Mouse (Mus musculus) c-Kit-positive CD71-positive TER-119-positive erythroid progenitor cells, embryonic 14.5 days (primary cell): Measurements from ENCODE around the gene Ldah.
A peak's percentile ranks its signal among the peaks of the same experiment; 100 is the strongest.

Source experiments
- DNase-seq: peaks from one replicate; pipeline ENCODE4 v3.0.0-alpha.2; 2013; ENCODE audit warnings: low spot score

Ldah gene

DNA sequence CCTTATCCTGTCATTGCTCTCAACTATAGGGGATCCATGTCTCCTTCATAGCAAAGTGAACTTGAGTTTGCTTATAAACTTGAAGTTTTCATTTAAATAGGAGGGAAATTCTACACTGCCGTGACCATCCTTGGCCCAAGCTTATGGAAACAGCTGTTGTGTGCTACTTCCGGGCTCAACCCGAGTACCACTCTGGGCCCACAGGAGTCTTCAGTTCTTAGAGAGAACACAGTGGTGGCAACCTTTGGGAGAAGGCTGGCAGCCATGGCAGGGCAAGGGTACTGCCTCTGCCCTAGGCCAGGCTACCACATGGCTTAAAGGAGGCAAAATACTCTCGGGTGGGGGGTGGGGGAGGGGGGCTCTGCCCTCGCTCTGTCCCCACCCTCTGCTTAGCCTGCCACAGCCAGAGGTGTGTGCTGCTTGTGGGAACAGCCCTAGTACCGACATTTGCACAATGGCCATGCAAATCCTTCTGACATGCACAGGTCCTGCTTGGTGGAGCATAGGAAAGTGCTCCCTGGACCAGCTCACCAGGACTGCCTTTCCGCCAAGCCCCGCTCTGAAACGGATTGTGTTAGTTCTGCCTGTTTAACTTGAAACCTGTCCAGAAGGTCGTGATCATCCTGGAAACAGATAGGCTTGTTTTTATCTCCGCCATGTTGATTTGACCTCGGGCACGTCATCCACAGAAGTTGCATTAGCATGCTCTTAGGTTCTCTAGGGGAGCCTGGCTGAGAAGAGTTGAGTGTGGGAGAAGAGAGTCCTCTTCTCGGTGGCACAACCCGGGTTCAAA lies 73.5 kb downstream of the Ldah start:
- no peak for DNase-seq

DNA sequence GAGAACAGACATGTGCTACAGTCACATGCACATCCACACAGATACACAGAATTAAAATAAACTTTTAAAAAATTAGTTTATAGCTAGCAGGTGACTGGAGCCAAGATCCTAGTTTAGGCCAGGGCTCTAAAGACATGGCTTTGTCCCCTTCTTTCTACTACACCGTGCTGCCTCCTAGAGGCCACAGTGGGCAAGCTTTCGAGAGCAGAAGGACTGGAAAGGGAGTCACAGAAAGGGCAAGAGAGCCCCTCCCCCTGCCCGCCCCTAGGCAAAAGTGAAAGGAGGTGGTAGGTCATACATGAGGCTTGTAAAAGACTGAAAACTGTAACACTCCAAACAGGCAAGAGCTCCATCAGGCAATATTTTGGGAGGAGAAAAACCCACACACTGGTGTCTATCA lies 80.1 kb downstream of the Ldah start:
- no peak for DNase-seq

DNA sequence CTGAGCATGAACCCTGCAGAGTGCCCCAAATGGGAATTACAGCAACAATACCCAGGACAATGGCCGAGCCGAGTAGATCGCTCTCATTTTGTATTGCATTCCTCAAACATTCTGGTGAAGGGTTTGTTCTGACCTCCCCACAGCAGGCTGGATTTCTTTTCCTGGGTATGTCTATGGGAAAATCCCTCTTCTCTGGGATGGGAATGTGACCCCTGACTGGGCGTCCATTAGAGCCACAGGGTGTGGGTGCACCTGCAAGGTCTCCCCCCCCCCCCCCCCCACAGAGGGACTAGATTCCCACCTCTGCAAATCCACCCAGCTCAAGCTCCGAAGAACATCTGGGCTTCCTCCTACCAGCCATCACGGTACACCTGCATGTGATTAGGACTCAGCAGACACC lies 81.2 kb downstream of the Ldah start:
- DNase-seq: no peak

DNA sequence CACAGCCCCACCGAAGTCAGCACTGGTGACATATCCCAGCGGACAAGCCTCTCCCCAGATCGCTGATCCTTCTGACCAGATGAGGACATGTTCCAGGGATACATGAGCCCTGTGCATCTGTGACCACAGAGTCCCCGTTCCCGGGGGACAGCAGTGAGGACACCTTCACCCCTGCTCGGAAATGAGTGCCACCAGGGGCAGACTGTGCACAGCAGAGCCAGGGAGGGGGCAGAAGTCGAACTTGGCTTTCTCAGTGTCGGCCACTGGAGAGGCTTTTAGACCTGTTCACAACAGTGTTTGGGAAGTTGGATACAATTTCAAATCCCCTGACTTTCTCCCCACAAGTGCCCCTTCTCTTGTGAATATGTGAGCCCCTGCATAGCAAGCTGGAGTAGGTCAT lies 81.6 kb downstream of the Ldah start:
- DNase-seq: no peak

DNA sequence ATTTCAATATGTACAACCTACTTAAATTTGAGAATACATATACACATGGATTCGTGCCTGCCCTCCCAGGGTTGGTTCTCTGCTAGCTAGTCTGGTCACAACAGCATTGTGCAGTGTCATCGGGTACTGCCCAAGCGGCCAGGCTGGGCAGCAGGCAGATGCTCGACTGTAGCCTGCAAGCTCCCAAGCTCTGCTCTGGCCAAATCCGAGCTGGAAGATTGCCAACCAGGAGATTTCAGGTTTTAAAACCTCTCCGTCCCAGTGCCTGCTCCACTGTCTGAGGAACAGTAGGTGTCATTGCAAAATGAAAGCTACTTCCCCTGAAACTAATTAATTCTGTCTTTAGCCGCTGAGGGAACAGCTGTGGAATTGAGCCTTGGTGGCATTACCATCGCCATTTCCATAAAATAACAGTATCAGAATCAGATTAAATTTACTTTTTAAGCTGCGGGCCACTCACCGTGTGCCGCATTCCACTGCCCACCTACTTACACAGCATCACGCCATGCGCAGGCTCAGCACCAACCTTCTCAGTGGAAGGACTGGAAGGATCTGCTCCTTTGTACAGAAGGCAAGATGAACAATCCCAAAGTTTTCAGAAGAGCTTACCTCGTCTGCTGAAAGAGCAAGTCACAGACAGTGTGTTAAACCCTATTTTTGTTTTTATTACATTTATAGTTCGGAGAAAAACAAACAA lies 83.4 kb downstream of the Ldah start:
- DNase-seq: no peak

DNA sequence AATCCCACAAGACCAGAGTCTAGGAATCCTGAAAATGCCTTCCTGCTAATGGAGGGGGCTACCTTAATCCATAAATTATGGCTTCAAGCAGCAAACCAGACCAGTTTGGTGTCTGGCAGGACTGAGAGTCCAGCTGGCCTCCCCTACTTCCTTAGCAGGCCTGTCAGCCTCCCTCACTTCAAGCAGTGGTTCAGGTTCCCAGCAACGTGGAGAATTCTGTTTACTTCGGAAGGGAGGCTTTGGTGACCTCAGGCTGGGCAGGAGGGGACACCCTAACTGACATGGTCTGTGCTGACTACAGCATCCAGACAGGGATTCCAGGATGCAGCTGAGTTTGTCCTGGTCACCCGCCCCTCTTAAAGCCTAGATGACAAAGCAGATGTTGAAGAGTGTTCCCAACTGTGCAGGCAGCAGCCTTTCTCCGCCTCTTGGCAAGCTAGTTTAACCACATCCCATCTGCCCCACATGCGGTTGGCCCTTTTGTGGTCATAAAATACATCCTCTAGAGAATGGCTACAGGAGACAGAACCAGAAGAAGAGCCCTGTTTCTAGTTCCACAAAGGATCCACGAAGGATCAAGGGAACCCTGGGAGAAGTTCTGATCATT lies 87.5 kb downstream of the Ldah start:
- no peak for DNase-seq

DNA sequence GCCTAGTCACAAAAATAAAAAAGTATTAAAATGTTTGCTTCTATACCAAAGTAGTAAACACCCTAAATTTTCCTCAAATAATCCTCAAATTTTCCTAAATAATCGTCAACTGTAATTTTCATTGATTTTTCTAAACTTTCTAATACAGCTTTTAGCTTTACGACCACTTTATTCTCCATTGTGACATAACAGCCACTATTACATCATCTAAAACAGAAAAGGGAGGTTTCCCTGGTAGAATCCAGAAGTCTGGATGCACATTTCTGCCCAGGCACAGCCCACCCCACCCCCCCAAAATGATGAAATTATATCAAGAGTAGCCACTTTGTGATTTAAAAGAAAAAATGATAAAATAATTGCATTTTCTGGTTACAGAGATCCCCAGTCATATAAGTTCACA lies 88.2 kb downstream of the Ldah start:
- no peak for DNase-seq

DNA sequence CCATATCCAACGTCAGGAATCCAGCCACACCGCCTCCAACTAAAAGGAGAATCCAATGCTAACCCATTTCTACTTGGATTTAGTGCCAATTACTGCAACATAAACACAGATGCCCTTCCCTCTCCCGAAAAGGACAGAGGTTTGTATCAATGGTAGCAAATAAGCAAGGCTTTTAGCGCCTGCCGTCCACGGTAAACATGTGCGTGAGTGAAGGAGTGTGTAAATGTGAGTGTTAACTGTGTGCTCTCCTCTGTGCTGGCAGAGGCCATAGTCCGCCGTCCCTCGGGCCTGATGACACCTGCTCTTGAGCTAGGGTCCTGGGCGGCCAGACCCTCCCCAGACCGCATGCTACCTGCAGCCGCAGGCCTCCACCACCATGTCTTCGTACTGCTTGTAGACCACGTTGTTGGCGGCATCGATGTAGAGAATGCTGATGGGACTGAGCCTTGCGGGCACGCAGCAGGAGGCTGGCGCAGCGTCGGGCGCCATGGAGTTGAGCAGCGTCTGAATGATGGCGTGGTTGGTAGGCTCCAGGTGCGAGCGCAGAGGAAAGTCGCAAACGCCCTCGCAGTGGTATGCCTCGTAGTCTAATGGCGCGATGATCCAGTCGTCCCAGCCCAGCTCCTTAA lies 89.8 kb downstream of the Ldah start:
- DNase-seq: no peak

DNA sequence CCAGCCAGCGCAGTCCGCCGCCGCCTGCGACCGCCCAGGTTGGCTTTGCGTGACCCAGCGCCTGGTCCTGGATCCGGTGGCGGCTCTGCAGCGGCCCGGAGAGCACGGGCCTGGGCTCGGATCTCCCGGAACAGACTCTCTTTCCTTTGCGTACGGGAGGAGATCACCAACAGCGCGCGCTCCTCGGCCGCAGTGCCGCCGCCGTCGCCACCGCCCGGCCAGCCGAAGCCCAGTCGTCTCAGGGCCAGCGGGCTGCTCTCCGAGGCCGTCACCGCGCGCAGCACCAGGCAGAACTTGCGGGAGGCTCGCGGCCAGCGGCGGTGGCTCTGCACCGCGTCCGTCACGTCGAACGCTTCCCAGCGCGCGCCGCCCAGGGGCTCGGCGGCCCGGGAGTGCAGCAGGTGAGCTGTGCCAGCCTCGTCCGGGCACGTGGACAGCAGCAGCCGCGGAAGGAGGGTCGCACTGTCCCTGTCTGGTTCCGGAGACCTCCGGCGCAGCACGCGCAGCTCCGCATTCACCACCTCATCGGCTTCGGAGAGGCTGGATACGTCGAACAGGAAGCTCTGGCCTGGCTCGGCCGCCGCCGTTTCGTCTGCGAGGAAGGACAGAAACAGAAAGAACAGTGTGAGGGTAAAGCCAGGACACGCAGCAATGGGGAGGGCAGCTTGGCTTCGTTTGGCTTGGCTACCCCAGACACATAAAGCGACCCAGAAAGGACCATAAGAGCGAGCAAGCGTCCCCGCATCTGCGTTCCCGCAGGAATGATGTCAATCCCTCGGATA lies 90.6 kb downstream of the Ldah start:
- no peak for DNase-seq

DNA sequence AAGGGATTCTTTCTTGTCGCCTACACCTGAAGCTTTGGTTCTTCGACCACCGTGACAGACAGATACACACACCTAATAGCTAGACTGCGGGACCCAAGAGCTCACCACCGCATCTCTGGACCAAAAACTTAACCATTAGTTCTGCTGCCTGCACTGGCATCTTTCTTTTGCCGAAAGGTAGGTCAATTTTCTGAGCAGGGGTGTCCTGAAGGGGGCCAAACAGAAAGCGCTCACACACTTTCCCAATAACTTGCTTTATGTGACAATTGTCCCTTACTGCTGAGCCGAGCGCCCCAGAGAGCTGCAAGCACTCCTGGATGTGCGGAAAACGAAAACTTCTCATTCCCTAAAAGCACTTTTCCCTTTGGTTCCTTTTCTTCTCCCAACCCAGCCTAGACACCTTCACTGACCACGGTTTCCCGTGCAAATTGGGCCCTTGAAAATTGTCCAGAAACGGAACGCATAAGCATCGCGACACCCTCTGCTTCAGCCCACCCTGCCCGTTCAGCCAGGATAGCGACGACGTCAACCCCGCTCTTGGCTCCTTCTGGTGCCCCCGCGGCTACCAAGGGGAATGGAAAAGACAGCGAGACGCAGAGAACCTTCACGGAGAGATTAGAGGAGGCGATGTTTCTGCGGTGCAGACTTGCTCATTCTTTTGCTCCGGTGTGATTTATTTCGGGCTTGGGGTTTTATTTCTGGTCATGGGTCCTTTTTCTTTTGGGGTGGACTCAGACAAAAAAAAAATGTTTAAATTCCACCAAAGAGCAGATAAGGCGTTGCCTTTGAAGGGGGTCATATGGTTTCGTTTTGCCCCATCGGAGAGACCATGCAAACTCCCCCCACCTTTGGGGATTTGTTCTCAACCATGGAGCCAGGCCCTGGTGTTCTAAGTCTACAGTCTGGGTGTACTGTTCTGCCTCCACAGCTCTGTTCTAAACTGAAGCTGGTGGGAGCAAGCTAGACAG lies 91.5 kb downstream of the Ldah start:
- DNase-seq: no peak

DNA sequence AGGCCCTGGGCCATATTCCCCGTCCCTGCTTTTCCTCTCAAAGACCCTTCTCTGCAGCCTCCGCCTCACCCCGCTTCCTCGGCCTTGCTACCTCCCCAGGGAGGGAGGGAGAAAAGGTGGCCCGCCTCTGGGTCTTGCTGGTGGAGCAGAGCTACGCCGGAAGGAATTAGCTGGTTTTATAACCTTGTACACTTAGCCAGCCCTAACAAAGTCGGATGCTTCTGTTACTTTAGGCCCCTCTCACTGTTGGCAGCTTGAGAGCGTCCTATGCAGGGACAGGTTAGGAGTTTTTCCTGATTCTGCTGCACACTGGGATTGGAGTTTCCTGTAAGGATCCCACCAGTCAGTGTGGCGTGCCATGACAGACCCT lies 92.2 kb downstream of the Ldah start:
- no peak for DNase-seq

DNA sequence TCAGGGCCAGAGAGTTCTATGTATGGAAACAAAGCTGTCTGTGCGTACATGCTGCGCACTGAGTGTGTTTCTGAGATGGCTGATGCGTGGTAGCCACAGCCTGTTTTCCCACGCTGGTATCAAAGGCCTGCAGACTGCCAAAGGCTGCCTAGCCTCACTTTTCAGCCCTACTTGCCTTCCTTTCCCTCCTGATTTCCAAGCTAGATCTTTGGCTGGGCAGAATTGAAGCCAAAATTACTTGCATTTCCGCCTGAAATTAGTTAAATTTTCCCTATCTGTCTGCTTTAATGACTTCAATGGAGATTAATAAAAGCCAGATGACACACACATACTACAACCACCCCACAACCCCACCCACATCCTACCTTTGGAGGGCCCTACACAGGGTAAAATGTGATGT lies 92.6 kb downstream of the Ldah start:
- DNase-seq: no peak

DNA sequence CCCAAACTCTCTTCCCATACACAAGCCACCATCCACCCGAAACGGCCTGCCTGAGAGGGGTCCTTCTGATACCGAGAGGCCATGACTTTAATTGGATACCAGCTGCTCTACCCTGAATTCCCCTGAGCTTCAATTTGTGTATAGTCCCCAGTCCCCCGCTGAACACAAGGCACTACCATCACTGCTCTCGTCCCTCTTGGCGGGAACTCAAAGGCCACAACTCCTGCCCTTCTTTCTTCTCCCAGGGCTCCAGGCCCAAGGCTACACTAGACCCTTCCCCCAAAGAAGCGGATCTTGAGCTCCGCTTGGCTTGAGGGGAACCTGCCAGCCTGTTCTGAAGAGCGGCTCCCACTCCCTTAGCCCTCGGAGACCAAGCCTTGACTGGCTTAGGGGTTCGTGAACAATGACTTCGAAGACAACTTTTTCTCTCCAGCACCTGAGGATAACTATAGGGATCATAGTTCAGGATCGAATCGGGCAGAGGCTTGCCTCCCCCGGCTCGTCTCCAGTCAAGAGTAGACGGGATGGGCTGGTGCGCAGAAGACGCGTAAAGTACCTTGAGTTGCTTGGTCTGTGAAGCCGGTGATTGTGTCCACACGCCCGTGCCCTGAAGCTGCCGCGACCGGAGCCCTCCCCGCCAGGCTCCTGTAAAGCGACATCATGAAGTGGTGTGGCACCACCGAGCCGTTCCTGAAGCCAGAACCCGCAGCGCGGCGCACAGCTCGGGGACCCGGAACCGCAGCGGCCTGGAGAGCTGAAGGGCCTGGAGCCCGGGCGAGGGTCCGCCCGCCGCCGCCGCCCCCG lies 93.3 kb downstream of the Ldah start:
- DNase-seq: no peak

DNA sequence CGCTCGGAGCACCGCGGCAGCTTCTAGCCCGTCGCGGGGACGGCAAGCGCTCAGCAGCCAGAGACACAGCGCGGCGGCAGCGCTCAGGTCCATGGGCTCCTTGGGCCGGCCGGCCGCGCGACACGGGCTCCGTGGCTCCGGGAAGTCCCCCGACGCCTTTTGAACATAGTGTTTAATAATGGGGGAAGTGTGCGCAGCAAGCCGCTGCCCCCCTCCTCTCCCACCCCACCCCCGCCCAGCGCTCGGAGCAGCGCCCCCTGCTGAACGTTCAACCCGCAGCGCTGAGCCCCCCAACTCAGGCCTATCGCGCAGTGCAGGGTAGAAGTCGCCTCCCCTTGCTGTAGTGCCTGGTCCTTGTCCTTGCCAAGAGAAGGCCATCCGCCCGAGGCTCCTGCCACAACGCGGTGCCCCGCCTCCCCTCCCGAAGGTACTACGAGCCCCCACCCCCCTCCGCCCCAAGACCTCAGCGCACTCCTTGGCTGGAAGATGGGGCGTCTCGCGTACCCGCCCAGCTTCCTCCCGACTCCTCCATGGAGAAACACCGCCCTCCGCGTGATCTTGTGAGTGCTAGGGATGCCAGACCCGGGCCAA lies 94.0 kb downstream of the Ldah start, which contains the start of gene Gdf7:
Gdf7 (minus strand) TSS at position 114 of the 591 bp plus-strand sequence.
- DNase-seq: no peak

DNA sequence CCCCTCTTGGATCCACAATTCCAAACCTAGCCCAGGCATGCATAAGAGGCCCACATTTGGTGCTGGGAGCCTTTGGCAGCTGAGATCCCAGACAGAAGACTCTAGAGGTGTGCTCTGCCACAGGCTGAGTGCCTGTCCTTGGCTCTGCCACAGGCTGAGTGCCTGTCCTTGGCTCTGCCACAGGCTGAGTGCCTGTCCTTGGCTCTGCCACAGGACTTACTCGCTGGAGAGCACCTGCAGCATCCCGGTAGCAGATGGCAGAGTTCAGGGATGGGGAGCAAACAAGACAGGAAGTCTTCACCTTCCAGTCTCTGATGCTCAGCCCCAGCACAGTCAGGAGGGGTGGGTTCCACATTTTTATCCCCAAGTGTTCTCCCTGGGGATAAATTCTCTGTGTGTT lies 97.4 kb downstream of the Ldah start:
- no peak for DNase-seq

DNA sequence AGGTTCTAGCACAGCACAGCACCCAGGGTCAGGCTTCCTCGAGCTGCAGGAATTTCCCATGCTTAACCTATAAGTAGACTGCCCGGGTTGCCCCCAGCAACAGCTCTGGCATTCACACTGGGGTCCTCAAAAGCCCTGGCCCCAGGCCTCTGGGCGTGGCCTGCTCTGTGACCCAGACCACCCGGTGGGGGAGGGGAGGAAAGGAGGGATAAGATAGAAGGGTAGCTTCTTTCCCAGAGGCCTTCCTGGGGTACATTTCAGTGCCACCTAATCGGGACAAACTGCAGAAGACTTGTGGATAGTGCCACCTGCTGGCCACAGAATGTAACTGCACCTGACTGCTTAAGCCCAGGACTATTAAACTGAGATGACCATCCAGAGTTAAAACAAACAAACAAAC lies 98.5 kb downstream of the Ldah start:
- DNase-seq: peak; percentile 60

DNA sequence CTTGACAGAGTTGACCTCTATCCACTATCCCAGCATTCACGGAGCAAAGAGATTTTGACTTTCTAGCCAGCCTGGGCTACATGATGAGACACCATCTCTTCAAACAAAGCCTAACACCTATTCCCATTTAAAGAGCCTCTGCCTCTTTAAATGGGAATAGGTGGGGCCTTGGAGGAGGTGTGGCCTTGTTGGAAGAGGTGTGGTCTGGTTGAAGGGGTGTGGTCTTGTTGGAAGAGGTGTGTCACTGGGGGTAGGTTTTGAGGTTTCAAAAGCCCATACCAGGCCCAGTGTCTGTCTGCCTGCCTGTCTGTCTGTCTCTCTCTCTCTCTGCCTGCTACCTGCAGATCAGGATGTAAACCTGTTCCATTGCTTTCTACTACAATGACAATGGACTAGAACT lies 99.0 kb downstream of the Ldah start:
- peak; percentile 17 for DNase-seq

DNA sequence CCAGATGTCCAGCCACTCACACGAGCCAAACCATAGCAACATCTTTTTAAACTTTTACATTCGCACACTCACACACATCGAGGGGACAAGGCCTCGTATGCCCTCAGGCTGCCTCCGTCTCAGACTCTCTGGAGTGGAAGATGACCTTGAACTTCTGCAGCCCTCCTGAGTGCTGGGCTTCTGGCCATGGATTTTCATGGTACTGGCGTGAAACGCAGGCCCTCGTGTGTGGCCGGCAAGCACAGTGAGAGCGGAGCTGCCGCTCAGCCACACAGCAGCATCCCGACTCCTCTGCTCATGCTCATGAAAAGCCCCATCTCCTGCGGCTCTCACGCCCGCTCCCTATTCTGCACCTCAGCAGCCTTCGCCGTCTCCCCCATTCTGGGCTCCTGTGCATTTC lies 103.1 kb downstream of the Ldah start:
- no peak for DNase-seq

DNA sequence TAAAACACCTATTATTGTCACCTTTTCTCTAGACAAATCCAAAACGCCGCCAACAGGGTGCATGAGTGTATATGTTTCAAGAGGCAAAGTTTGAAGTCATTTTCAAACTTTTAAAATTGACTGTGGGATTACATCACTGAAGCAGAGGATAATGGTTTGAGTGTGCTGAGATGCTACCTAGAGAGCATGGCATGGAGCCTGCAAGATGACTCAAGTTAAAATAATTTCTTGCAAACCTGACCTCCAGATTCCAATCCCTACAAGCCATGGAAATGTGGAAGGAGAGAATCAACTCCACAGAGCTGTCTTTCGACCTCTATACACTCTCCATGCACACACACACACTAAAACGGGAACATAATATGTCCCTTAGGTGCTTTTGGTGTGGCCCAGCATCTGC lies 104.4 kb downstream of the Ldah start:
- DNase-seq: no peak
